Mouse (Mus musculus): ENCODE measurements at regions not wholly inside any gene's neighbourhood (a gene's known extent, or its start where the extent isn't known, plus 50 kb on each side); places are given as distances from the start of the nearest gene placed in this dataset.

DNA sequence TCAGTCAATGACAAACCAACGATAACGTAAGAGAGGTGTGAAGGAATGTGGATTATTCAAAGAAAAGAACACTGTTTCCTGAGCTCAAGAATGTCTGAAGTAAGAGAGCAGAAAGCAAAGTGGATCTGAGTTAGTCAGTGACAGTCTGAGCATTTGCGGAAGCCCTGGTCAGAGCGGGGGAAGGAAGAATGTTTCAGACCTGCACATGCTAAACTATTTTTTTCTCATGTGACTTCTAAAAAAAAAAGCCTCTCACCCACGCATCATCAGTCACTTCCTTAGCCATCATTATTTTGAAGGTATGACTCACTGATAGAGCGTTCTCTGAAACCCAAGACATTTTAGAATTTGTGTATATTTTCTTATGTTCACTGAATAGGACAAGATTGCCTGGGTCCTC lies 70.2 kb upstream of the Rasa1 start:
- TF ChIP-seq EP300 (IDR thresholded peaks at IDR 0.05) (no peak), CTCF (IDR thresholded peaks at IDR 0.05) (no peak)
